13 mouse cellular contexts compared by ENCODE assay signal in genomic region chr4:33526092-33526491, GRCm38 (mm10).
DNase-seq lines count a peak whose midpoint lies in the region; ATAC-seq and TF ChIP-seq lines count a peak whose summit lies in the region.
"Had no signal": no experiment of that assay in that cellular context is flagged by ENCODE, and none has a peak within 500 bp of the region (broad histone marks: within the 10 kb centered on the region; RNA-seq: fewer than 3 reads in every experiment).

No protein-coding gene starts in this region.

- no peak overlapping the region for H3K4me3 ChIP-seq in forebrain, embryonic 13.5 days
- H3K4me3 ChIP-seq in forebrain, embryonic 11.5 days (ENCODE audit: low read depth, low read length): no peak overlapping the region
- no peak overlapping the region for H3K4me3 ChIP-seq in layer of hippocampus, adult 2 months
- no peak overlapping the region for H3K4me3 ChIP-seq in forebrain, embryonic 16.5 days (replicated peaks; ENCODE audit: low read length)
- H3K4me3 ChIP-seq: liver, embryonic 15.5 days; neural tube, embryonic 12.5 days had no signal

- DNase-seq in forebrain, embryonic 11.5 days (ENCODE audit: low spot score): no peak
- no peak for DNase-seq in layer of hippocampus, adult 2 months (ENCODE audit: low spot score in 2 of 2)
- no peak for DNase-seq in layer of hippocampus, adult 9-11 months
- peak; percentile 81 for DNase-seq in R1 (ENCODE audit: low read depth, low spot score)
- DNase-seq in cerebellum, postnatal 14 days: no peak
- DNase-seq: gastrocnemius, postnatal 36 days; kidney, adult 9 months; retina, postnatal 1 day had no signal

- WGBS in forebrain, embryonic 13.5 days: 15% methylated on average over 7 of the region's 7 CpGs
- 15% methylated on average over 7 of the region's 7 CpGs for WGBS in forebrain, embryonic 11.5 days
- WGBS in forebrain, embryonic 16.5 days: 9% methylated on average over 7 of the region's 7 CpGs

- no peaks in the 10 kb centered on the region for H3K27me3 ChIP-seq in forebrain, embryonic 13.5 days
- H3K27me3 ChIP-seq in forebrain, embryonic 11.5 days (ENCODE audit: control insufficient read depth, insufficient read depth, low read length): no peaks in the 10 kb centered on the region
- no peaks in the 10 kb centered on the region for H3K27me3 ChIP-seq in forebrain, embryonic 16.5 days (replicated peaks; ENCODE audit: control insufficient read depth, insufficient read depth, low read length)
- H3K27me3 ChIP-seq: liver, embryonic 15.5 days; neural tube, embryonic 12.5 days had no signal

- TF ChIP-seq CTCF in layer of hippocampus, adult 2 months (conservative IDR thresholded peaks at IDR 0.05): peak; percentile 60

- 0 out of 2 replicates have a peak overlapping the region, but pooled peaks have one; percentile 3 for H3K9ac ChIP-seq in forebrain, embryonic 13.5 days
- H3K9ac ChIP-seq in forebrain, embryonic 11.5 days (ENCODE audit: low read length): no peak overlapping the region
- no peak overlapping the region for H3K9ac ChIP-seq in forebrain, embryonic 16.5 days (replicated peaks; ENCODE audit: low read depth, low read length)
- H3K9ac ChIP-seq: liver, embryonic 15.5 days; neural tube, embryonic 12.5 days had no signal

- peak; percentile 22 for ATAC-seq in forebrain, embryonic 13.5 days
- ATAC-seq in forebrain, embryonic 11.5 days (replicated peaks; ENCODE audit: low FRiP score): no peak
- peak; percentile 5 for ATAC-seq in forebrain, embryonic 16.5 days
- no peak for ATAC-seq in cerebellum, adult (ENCODE audit: insufficient number of reproducible peaks, low FRiP score, low TSS enrichment)

- peak overlapping the region; percentile 64 for H3K27ac ChIP-seq in forebrain, embryonic 13.5 days
- no peak overlapping the region for H3K27ac ChIP-seq in forebrain, embryonic 11.5 days (ENCODE audit: low read depth, low read length)
- peak overlapping the region; percentile 61 for H3K27ac ChIP-seq in layer of hippocampus, adult 2 months
- peak overlapping the region; percentile 81 for H3K27ac ChIP-seq in forebrain, embryonic 16.5 days (ENCODE audit: low read length)
- H3K27ac ChIP-seq: liver, embryonic 15.5 days; neural tube, embryonic 12.5 days had no signal

- no peaks in the 10 kb centered on the region for H3K9me3 ChIP-seq in forebrain, embryonic 13.5 days (replicated peaks)
- H3K9me3 ChIP-seq in forebrain, embryonic 11.5 days (ENCODE audit: control insufficient read depth, low read length): no peaks in the 10 kb centered on the region
- no peaks in the 10 kb centered on the region for H3K9me3 ChIP-seq in forebrain, embryonic 16.5 days (ENCODE audit: control insufficient read depth, low read length)
- H3K9me3 ChIP-seq: liver, embryonic 15.5 days; neural tube, embryonic 12.5 days had no signal

- no peaks in the 10 kb centered on the region for H3K36me3 ChIP-seq in forebrain, embryonic 13.5 days (ENCODE audit: poor library complexity, severe bottlenecking)
- H3K36me3 ChIP-seq in forebrain, embryonic 11.5 days (ENCODE audit: control insufficient read depth, insufficient read depth, low read length): no peaks in the 10 kb centered on the region
- no peaks in the 10 kb centered on the region for H3K36me3 ChIP-seq in forebrain, embryonic 16.5 days (ENCODE audit: control insufficient read depth, insufficient read depth)
- H3K36me3 ChIP-seq: liver, embryonic 15.5 days; neural tube, embryonic 12.5 days had no signal

- peaks cover 27% of the 10 kb centered on the region for H3K4me1 ChIP-seq in forebrain, embryonic 13.5 days
- H3K4me1 ChIP-seq in forebrain, embryonic 11.5 days (replicated peaks; ENCODE audit: control insufficient read depth, insufficient read depth, low read length): 0 out of 2 replicates have a peak, but pooled peaks cover 2% of the 10 kb centered on the region
- peaks cover 21% of the 10 kb centered on the region for H3K4me1 ChIP-seq in forebrain, embryonic 16.5 days (replicated peaks; ENCODE audit: control insufficient read depth, insufficient read depth, low read length)
- H3K4me1 ChIP-seq: liver, embryonic 15.5 days had no signal

- no peak overlapping the region for H3K4me2 ChIP-seq in forebrain, embryonic 13.5 days
- H3K4me2 ChIP-seq in forebrain, embryonic 11.5 days (ENCODE audit: low read depth, low read length, severe bottlenecking): no peak overlapping the region
- peak overlapping the region; percentile 12; the same call in 1 of the 2 replicates for H3K4me2 ChIP-seq in forebrain, embryonic 16.5 days (ENCODE audit: low read length)
- H3K4me2 ChIP-seq: liver, embryonic 15.5 days; neural tube, embryonic 12.5 days had no signal

Comparison
In these comparisons a context has a peak if more than half of its experiments do, and no peak if none do; other contexts are left out.
1. ATAC-seq: peak in forebrain, embryonic 13.5 days (single experiment) and forebrain, embryonic 16.5 days (single experiment); none in forebrain, embryonic 11.5 days (single experiment) and cerebellum, adult (single experiment).